ENCODE assay signal across 23 mouse cellular contexts in genomic region chr1:71798636-71799035, GRCm38 (mm10).
DNase-seq lines count a peak whose midpoint lies in the region; ATAC-seq and TF ChIP-seq lines count a peak whose summit lies in the region.
"Had no signal": no experiment of that assay in that cellular context is flagged by ENCODE, and none has a peak within 500 bp of the region (broad histone marks: within the 10 kb centered on the region; RNA-seq: fewer than 3 reads in every experiment).

No protein-coding gene starts in this region.

- no peaks in the 10 kb centered on the region for H3K36me3 ChIP-seq in kidney, postnatal 0 days (ENCODE audit: insufficient read depth, low read length)
- H3K36me3 ChIP-seq: embryonic facial prominence, embryonic 13.5 days; embryonic facial prominence, embryonic 15.5 days; G1E had no signal

- no peaks in the 10 kb centered on the region for H3K27me3 ChIP-seq in kidney, postnatal 0 days (ENCODE audit: insufficient read depth, low read length)
- H3K27me3 ChIP-seq: CH12.LX; embryonic facial prominence, embryonic 13.5 days; embryonic facial prominence, embryonic 15.5 days; Patski had no signal

- no peak overlapping the region for H3K27ac ChIP-seq in kidney, postnatal 0 days
- H3K27ac ChIP-seq: embryonic facial prominence, embryonic 13.5 days; embryonic facial prominence, embryonic 15.5 days had no signal

- WGBS in kidney, postnatal 0 days = 55% methylated on average over 9 of the region's 9 CpGs

- H3K9me3 ChIP-seq in kidney, postnatal 0 days (replicated peaks; ENCODE audit: low read length) = no peaks in the 10 kb centered on the region
- H3K9me3 ChIP-seq: embryonic facial prominence, embryonic 13.5 days; embryonic facial prominence, embryonic 15.5 days; G1E had no signal

- no peaks in the 10 kb centered on the region for H3K4me1 ChIP-seq in kidney, postnatal 0 days (replicated peaks; ENCODE audit: insufficient read depth, low read length)

- no peak overlapping the region for H3K9ac ChIP-seq in kidney, postnatal 0 days (ENCODE audit: low read depth, low read length)
- H3K9ac ChIP-seq: embryonic facial prominence, embryonic 13.5 days; embryonic facial prominence, embryonic 15.5 days had no signal

- no peak for ATAC-seq in kidney, postnatal 0 days (replicated peaks; ENCODE audit: low FRiP score, low read depth)
- 0 out of 2 replicates have a peak, but pooled peaks have one; percentile 24 for ATAC-seq in megakaryocyte, adult 5-6 weeks (ENCODE audit: poor library complexity, severe bottlenecking)
- ATAC-seq in erythroblast, adult 5-6 weeks (replicated peaks; ENCODE audit: low FRiP score, poor library complexity, severe bottlenecking) = no peak
- ATAC-seq in monocyte, adult 5-6 weeks (replicated peaks; ENCODE audit: insufficient number of reproducible peaks, low FRiP score, low TSS enrichment, poor library complexity, severe bottlenecking) = no peak
- ATAC-seq: activated CD4-positive, CD25-positive, alpha-beta regulatory T cell, adult 4 months; CD4-positive, CD25-positive, alpha-beta regulatory T cell, adult 4 months; forebrain, embryonic 14.5 days; forebrain, embryonic 16.5 days; Patski had no signal

- peak; percentile 15 for DNase-seq in kidney, postnatal 0 days (ENCODE audit: low spot score)
- no peak for DNase-seq in kidney, adult 11 months
- DNase-seq: adrenal gland, adult 8-10 months; adrenal gland, postnatal 14 days; adrenal gland, postnatal 36 days; B cell, adult 2 months; cerebellum, adult 11-12 months; cerebellum, adult 2 months; cerebellum, adult 9-10 months; cerebellum, postnatal 10 days; cerebellum, postnatal 25 days had no signal

- H3K4me3 ChIP-seq in kidney, postnatal 0 days (replicated peaks; ENCODE audit: low read depth, low read length) = no peak overlapping the region
- H3K4me3 ChIP-seq: embryonic facial prominence, embryonic 13.5 days; embryonic facial prominence, embryonic 15.5 days had no signal

- no peak for TF ChIP-seq CTCF in kidney, postnatal 0 days (IDR thresholded peaks at IDR 0.05; ENCODE audit: low read depth)

- no peak overlapping the region for H3K4me2 ChIP-seq in kidney, postnatal 0 days (ENCODE audit: low read length)
- H3K4me2 ChIP-seq: embryonic facial prominence, embryonic 13.5 days; embryonic facial prominence, embryonic 15.5 days had no signal
